Mouse (Mus musculus): ENCODE results near the gene Adssl1. TPM values are rescaled to one million over a fixed set of nuclear protein-coding genes. Genes with fewer than 3 reads are reported as not detected.

Adssl1 gene
- total and polyA plus RNA-seq, 3 experiments: 0.05 TPM; not detected in 2

- Histone ChIP-seq H3K4me1 (ENCODE audit: insufficient read depth, low read depth, low read length) (peaks cover 51% of the 10 kb centered on the region), H3K9me3 (replicated peaks) (no peaks in the 10 kb centered on the region), H3K4me3 (ENCODE audit: low read depth, low read length) (no peak overlapping the region), H3K36me3 (replicated peaks) (peaks cover 100% of the 10 kb centered on the region), H3K27me3 (ENCODE audit: insufficient read depth, low read length) (no peaks in the 10 kb centered on the region)
- TF ChIP-seq CTCF (IDR thresholded peaks at IDR 0.05; ENCODE audit: low read depth, low read length): peak; percentile 99
- TF ChIP-seq POLR2AphosphoS5 (IDR thresholded peaks at IDR 0.05; ENCODE audit: insufficient replicate concordance, low read depth, low read length): no peak
- peak; percentile 66 for DNase-seq (ENCODE audit: low spot score)
- peak; percentile 69 for ATAC-seq (ENCODE audit: extremely low read depth, insufficient number of reproducible peaks, low FRiP score, poor library complexity, severe bottlenecking)
Observed at GRCm38 (mm10) chr12:112653157-112653824, 33.4 kb downstream of the Adssl1 start.

DNA sequence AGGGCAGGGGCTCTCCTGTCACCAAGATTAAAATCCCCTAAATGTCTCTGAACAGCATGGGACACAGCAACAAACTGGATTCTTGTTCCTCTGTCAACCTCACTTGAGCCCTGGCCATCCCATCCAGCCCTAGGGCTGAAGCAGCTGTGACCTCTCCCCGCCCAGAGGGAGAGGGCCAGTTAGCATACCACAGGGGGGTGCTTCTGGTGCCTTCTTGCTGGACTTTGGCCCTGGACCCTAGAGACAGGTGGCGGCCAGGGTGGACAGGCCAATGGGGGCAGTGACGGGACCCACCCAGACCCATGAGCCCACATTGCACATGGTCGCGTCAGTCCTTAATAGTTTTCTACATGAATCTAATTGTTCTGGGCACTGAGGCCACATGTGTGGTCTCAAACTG is 34.2 kb downstream of the Adssl1 start:
- no peak for DNase-seq (ENCODE audit: low spot score)
- H3K36me3 ChIP-seq (replicated peaks): peaks cover 100% of the 10 kb centered on the region
- H3K27me3 ChIP-seq (ENCODE audit: insufficient read depth, low read length): no peaks in the 10 kb centered on the region
- ATAC-seq (ENCODE audit: extremely low read depth, insufficient number of reproducible peaks, low FRiP score, poor library complexity, severe bottlenecking): no peak
- no peaks in the 10 kb centered on the region for H3K9me3 ChIP-seq (replicated peaks)
- TF ChIP-seq TAL1 (conservative IDR thresholded peaks at IDR 0.05; ENCODE audit: low read depth, low read length) (no peak), POLR2AphosphoS5 (IDR thresholded peaks at IDR 0.05; ENCODE audit: insufficient replicate concordance, low read depth, low read length) (no peak), GATA2 (IDR thresholded peaks at IDR 0.05; ENCODE audit: borderline replicate concordance, low read depth, low read length) (no peak), CTCF (IDR thresholded peaks at IDR 0.05; ENCODE audit: low read depth, low read length) (no peak), GATA1 (IDR thresholded peaks at IDR 0.05; ENCODE audit: borderline replicate concordance, low read length) (no peak)
- H3K4me1 ChIP-seq (ENCODE audit: insufficient read depth, low read depth, low read length): peaks cover 44% of the 10 kb centered on the region
- no peak overlapping the region for H3K4me3 ChIP-seq (ENCODE audit: low read depth, low read length)

GRCm38 (mm10) chr12:112658619-112659018 is 38.8 kb downstream of the Adssl1 start:
- DNase-seq (ENCODE audit: low spot score) (no peak), ATAC-seq (ENCODE audit: extremely low read depth, insufficient number of reproducible peaks, low FRiP score, poor library complexity, severe bottlenecking) (no peak)
- H3K9me3 ChIP-seq (replicated peaks): no peaks in the 10 kb centered on the region
- no peaks in the 10 kb centered on the region for H3K27me3 ChIP-seq (ENCODE audit: insufficient read depth, low read length)
- peaks cover 62% of the 10 kb centered on the region for H3K4me1 ChIP-seq (ENCODE audit: insufficient read depth, low read depth, low read length)
- no peak overlapping the region for H3K4me3 ChIP-seq (ENCODE audit: low read depth, low read length)
- H3K36me3 ChIP-seq (replicated peaks): peaks cover 100% of the 10 kb centered on the region
- TF ChIP-seq GATA1 (IDR thresholded peaks at IDR 0.05; ENCODE audit: borderline replicate concordance, low read length) (no peak), TAL1 (conservative IDR thresholded peaks at IDR 0.05; ENCODE audit: low read depth, low read length) (no peak), POLR2AphosphoS5 (IDR thresholded peaks at IDR 0.05; ENCODE audit: insufficient replicate concordance, low read depth, low read length) (no peak), GATA2 (IDR thresholded peaks at IDR 0.05; ENCODE audit: borderline replicate concordance, low read depth, low read length) (no peak), CTCF (IDR thresholded peaks at IDR 0.05; ENCODE audit: low read depth, low read length) (no peak)

DNA sequence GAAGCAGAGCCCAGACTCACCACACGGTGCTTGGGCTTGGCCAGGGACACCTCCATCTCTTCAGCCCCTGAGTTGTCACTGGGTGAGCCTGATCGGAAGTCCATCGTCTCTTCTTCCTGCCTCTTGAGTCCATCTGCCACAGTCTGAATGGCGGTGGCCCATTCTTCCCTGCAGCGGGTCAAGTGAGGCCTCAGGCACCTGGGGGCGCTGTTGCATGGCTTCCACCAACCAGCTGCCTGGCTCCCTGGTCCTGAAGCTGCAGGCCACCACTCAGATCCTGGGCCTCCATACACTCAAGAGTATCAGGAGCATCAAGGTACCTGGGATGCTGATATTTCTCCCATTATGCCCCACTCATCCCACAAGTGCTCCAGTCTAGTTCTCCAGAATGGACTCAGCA is 39.3 kb downstream of the Adssl1 start:
- Histone ChIP-seq H3K9me3 (replicated peaks) (no peaks in the 10 kb centered on the region), H3K36me3 (replicated peaks) (peaks cover 100% of the 10 kb centered on the region), H3K4me3 (ENCODE audit: low read depth, low read length) (no peak overlapping the region), H3K27me3 (ENCODE audit: insufficient read depth, low read length) (no peaks in the 10 kb centered on the region), H3K4me1 (ENCODE audit: insufficient read depth, low read depth, low read length) (peaks cover 57% of the 10 kb centered on the region)
- ATAC-seq (ENCODE audit: extremely low read depth, insufficient number of reproducible peaks, low FRiP score, poor library complexity, severe bottlenecking) (no peak), DNase-seq (ENCODE audit: low spot score) (no peak)
- TF ChIP-seq TAL1 (conservative IDR thresholded peaks at IDR 0.05; ENCODE audit: low read depth, low read length) (no peak), CTCF (IDR thresholded peaks at IDR 0.05; ENCODE audit: low read depth, low read length) (peak; percentile 28; the same call in 1 of the 2 replicates)

DNA sequence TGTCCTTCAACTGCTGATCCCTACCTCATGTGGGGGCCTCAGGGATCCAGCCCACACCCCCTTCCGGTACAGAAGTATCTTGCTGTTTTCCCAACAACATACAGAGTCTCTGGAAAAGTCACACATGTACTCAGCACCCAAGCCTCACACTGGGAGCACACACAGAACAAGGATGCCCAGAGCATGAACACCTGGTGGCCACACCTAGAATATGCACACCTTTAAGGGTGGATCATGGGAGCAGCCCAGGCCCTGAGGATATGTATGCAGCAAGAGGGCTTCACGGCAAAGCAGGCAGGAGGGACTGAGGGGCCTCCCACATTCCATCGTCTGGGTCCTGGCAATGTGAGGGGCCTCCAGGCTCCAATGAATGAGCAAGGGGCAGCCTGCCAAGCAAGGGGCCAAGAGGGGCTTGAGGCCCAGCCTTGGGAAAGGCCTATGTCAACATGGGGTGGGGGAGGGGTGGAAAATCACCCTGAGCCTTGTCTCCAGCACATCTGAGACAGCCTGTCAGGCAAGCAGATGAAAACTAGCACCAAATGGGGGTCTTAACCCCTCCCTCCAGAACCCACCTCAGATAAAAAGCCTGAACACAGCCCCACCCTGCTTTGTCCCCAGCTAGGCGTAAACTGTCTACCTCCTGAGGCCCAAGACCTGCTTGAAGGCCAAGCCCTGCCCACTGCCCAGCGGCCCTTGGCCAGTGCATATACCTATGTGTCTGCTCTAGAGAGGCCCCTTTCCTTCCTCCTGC is 40.9 kb downstream of the Adssl1 start:
- H3K36me3 ChIP-seq (replicated peaks): peaks cover 99% of the 10 kb centered on the region
- ATAC-seq (ENCODE audit: extremely low read depth, insufficient number of reproducible peaks, low FRiP score, poor library complexity, severe bottlenecking) (no peak), DNase-seq (ENCODE audit: low spot score) (no peak)
- peaks cover 53% of the 10 kb centered on the region for H3K4me1 ChIP-seq (ENCODE audit: insufficient read depth, low read depth, low read length)
- H3K27me3 ChIP-seq (ENCODE audit: insufficient read depth, low read length): no peaks in the 10 kb centered on the region
- TF ChIP-seq TAL1 (conservative IDR thresholded peaks at IDR 0.05; ENCODE audit: low read depth, low read length): no peak
- no peak for TF ChIP-seq GATA1 (IDR thresholded peaks at IDR 0.05; ENCODE audit: borderline replicate concordance, low read length)
- TF ChIP-seq CTCF (IDR thresholded peaks at IDR 0.05; ENCODE audit: low read depth, low read length): no peak
- TF ChIP-seq GATA2 (IDR thresholded peaks at IDR 0.05; ENCODE audit: borderline replicate concordance, low read depth, low read length): no peak
- TF ChIP-seq POLR2AphosphoS5 (IDR thresholded peaks at IDR 0.05; ENCODE audit: insufficient replicate concordance, low read depth, low read length): no peak
- no peaks in the 10 kb centered on the region for H3K9me3 ChIP-seq (replicated peaks)
- H3K4me3 ChIP-seq (ENCODE audit: low read depth, low read length): no peak overlapping the region

DNA sequence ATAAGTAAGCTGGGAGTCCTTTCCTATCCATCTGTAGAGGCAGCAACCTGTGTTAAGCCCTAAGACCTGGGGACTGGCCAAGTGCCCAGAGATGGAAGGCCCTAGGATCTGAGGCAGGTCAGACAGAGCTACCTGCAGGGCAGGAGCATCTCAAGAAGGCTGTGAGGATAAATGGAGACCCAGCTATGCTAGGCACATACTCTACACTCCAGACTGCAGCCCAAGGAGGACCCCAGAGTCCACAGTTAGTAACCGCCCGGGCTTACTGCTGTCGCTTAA is 41.4 kb downstream of the Adssl1 start:
- TF ChIP-seq POLR2AphosphoS5 (IDR thresholded peaks at IDR 0.05; ENCODE audit: insufficient replicate concordance, low read depth, low read length): no peak
- ATAC-seq (ENCODE audit: extremely low read depth, insufficient number of reproducible peaks, low FRiP score, poor library complexity, severe bottlenecking): no peak
- DNase-seq (ENCODE audit: low spot score): no peak
- H3K9me3 ChIP-seq (replicated peaks): no peaks in the 10 kb centered on the region
- peaks cover 51% of the 10 kb centered on the region for H3K4me1 ChIP-seq (ENCODE audit: insufficient read depth, low read depth, low read length)
- H3K36me3 ChIP-seq (replicated peaks): peaks cover 99% of the 10 kb centered on the region
- no peak overlapping the region for H3K4me3 ChIP-seq (ENCODE audit: low read depth, low read length)
- no peaks in the 10 kb centered on the region for H3K27me3 ChIP-seq (ENCODE audit: insufficient read depth, low read length)

Measured in G1E (cell line).